Mouse (Mus musculus): ENCODE measurements around the gene 2810004N23Rik. TPM values are rescaled to one million over a fixed set of nuclear protein-coding genes. Genes with fewer than 3 reads are reported as not detected.

Gene 2810004N23Rik
- 10 to 100 TPM; 47.3 to 56.0 (median 50.9) TPM for total RNA-seq (2022)

DNA sequence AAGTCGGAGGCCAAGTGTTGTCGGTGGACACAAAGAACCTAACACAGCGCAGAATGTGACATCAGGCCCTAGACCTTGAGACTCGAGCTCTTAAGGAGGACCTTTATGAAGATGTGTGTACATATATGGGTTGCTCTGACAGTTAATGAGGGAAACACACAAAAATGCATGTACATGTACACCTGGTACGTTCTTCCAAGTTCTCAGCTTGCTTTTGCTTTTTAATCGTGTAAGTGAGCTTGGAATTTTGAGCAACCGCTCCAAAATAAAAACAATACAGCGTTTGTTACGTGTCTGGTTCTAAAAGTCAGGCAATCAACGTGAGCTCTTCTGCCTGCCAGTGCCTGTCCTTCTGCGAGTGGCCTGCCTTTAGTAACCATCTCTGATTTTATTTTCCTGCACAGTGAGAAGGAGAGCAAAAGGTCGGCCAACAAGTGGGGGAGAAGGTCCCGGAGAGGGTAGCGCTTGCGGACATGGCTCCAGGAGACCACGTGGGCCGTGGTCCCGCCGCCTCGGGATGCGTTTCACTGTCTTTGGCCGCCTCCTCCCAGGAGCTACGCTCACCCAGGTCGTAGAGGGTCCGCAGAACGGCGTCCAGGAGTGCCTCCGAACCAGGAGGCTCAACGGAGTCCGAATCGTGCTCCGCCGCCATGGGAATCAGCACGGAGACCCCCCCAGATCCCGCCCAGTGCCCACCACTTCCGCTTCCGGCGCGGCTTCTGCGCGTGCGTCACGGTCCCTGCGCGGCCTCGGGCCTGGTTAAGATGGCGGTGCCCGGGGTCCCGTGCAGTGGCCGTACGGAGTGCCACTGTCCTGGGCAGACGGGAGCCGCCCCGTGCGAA is at the start of gene 2810004N23Rik, which contains the start of gene Gnpat:
Gene 2810004N23Rik, minus strand, starts transcription at position 800 of the 842 bp plus-strand sequence.
Gene Gnpat, plus strand, starts transcription at position 713 of the 842 bp plus-strand sequence.
- DNase-seq (ENCODE audit: low spot score), result peak; percentile 93

DNA sequence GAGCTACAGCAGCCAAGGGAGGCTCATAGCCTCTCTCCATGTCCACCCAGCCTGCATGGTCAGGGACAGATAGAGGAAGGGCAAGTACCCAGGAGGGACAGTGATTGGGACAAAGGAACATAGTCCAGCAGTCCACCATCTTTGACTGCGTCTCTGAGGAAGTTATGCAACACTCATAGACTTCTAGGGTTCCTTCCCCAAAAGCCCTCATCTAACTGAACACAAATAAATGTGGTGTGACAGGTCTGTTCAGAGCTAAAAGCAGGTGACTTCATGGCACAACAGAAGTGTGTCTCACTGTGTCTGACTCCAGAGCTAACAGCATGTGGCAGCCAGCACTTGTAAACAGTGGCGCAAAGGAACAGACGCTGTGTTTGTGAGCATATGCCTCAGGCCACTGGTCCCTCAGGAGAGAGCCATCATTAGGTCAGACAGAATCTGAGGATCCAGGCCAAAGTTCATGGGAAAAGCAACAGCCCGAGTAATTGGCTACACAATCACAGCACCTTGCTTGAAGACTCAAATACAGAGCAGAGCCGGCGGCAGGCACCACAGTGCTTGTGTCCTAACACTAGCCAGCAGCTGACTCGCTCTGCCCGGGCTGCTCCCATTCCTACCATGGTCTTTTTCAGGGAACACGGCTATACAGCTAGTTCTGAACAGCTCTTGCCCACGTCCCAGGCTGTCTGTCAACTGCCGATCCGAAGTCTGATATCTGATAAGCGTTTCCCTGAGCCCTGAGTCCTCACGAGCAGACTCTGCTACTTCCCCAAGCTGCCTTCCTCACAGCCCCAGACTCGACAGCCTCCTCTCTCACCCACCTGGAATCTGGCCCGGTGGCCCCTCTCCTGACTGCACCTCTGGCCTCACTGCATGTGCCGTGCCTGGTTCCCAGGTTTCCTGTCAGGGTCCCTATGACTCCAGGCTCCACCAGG is 49.3 kb upstream of the 2810004N23Rik start:
- no peak for DNase-seq (ENCODE audit: low spot score)

DNA sequence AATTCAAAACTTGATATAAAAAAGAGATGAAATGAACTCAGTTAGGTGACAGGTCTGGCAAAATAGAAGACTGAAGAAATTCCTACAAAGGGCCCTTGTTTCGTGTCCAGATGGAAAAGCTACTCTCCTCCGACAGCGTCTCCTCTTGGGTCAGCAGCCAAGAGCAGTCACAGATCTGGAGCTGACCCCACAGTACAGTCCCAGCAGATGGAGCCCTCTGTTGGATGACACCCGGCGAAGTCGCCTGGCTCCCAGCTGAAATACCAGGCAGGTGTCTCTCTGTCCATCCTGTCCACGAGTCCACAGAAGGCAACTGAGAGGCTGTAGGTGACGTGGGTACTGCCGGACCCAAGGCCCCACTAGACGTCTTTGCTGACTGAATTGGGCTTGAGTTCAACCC is 47.4 kb upstream of the 2810004N23Rik start:
- peak; percentile 31 for DNase-seq (ENCODE audit: low spot score)

DNA sequence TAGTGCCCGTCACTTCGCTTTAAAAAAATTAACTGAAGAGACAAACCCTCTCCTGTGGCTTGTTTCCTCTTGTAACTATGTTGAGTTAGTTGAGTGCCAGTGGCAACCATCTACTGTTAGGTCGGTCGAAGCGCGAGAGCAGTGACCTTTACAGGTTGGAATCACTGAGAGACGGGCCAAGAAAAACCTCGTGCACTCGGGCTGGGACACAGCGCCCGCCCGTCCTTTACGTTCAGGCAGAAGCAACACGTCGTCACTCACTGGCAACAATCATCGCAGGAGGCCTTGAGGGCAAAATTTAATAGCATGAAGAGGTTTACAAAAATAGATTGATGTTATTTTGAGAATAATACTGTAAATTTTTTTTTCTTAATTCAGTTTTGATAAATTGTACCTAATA is 47.0 kb upstream of the 2810004N23Rik start:
- DNase-seq (ENCODE audit: low spot score), result peak; percentile 63

DNA sequence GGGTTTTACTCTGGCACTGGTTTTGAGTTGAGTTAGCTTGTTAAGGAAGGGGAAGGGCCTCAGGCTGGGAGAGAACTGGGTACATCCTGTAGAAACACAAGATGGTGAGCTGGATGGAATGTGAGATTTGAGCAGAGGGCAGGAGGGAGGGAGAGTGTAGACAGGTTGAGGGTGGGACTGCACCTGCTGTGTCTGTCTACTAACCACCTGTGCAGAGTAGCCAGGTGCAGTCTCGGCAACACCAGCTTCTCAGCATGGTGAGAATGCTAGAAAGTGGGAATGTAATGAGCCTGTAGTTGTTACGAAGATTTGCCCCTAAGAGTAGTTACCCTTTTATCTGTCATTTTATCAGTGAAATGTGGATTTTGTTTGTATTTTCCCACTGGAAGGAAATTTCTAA is 42.6 kb upstream of the 2810004N23Rik start:
- DNase-seq (ENCODE audit: low spot score), result no peak

DNA sequence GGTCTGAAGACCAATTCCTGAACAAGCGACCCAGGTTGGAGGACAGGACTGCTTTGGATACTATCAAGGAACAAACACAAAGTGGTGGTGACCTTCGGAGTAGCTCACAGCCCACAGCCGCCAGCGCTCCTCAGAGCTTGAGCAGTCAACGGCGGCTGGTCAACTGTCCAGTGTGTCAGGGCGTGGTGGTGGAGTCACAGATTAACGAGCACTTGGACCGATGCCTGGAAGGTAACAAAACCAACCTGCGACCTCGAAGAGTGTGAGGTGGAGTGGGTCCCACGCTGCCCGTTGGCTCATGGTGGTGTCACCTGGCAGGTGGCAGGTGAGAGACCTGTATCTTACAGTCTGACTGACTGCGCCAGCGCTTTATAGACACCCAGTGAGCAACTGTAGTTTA is 40.3 kb upstream of the 2810004N23Rik start:
- DNase-seq (ENCODE audit: low spot score), result no peak

DNA sequence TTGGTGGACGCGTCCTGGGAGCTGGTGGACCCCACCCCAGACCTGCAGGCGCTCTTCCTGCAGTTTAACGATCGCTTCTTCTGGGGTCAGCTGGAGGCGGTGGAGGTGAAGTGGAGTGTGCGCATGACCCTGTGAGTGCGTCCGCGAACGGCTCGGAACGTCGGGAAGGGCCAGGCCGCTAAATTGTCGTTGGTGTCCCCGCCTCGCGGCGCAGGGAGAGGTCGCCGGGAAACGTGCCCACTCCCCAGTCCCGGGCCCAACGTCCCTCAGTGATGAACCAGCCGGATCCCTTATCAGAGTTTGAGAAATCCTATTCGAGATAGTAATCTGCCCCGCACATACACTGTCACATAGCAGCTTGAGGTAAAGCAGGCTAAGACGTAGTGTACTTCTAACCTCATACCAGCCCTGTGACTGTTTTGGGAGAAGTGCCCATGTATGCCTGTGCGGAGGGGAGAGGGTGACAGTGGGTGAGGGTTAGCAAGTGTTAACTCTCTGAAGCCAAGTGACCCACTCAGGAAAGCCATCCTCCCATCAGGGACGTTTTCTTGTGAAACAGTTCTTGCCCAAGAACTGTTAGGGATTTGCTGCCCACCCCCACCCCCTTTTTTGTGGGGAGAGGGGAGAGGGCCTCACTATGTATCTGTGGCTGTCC is 35.5 kb upstream of the 2810004N23Rik start:
- no peak for DNase-seq (ENCODE audit: low spot score)

DNA sequence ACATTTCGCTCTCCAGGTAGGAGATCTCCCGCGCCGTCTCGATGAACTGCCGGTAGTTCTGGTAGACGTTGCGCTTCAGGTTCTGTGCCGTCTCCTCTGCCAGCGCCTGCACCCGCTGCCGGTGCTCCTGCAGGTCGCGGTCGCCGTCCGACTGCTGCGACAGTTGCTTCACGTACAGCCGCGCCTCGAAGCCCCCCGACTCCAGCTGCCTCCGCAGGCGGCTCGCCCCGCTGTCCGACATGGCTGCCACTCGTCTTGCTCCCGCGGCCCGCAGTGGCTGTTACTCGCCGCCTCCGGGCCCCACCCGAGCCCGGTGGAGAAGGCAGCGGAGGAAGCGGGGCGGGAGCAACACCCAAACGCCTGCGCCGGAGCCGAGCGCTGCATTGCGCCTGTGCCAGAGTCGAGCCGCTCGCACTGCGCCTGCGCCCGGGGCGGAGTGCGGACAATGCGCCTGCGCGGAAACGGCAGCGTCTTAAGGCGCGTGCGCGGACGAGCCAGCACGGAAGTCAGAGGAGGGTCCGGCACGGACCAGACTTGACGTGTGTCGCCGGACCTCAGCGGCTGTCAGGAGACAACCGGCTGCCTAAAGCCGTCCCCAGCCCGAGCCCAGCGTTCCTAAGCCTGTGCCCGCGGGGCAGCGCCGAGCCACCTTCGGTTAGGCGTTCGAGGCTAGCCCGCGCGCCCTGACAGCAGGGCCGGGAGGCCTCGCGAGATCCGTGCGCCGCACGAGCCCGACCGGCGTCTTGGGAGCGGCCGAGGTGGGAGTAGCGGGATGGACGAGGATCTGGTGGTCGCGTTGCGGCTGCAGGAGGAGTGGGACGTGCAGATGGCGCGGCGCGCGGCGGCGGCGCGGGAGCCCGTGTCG is 34.7 kb upstream of the 2810004N23Rik start, which contains the start of the genes Exoc8 and Sprtn:
Gene Exoc8, minus strand, starts transcription at position 320 of the 865 bp plus-strand sequence.
Gene Sprtn, plus strand, starts transcription at position 501 of the 865 bp plus-strand sequence.
- DNase-seq (ENCODE audit: low spot score), result peak; percentile 96

DNA sequence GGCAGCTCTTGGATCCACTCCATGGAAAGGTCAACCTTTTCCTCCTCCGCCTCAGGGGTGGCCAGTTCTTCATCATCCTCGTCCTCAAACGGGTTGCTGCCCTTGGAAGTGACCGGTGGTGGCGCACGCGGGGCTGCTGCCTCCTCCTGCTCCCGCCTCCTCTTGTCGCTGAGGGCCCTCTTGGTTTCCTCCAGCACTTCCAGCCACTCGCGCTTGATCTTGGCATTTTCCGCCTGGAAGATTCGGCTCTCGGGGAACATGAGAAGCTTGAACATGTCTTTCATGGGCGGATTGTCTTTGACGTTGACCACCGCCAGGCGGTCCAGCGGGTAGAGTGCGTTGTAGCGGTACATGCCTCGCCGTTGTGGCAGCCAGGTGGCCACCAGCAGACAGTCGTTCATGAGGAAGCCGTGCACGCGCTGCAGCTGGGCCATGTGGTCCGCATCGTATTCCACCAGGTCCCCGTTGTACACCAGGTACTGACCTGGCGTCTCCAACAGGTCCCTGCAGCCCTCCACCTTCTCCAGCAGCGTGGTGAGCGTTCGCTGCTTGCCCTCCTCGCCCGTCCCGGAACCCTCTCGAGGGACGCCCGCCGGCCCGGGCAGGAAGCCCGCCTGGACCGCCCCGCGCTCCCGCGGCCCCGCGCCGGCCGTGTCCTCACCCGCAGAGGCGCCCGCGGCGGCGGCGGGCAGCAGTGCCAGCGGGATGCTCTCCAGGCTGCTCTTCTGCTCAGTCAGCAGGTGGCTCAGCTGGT is 33.9 kb upstream of the 2810004N23Rik start:
- DNase-seq (ENCODE audit: low spot score), result peak; percentile 74

DNA sequence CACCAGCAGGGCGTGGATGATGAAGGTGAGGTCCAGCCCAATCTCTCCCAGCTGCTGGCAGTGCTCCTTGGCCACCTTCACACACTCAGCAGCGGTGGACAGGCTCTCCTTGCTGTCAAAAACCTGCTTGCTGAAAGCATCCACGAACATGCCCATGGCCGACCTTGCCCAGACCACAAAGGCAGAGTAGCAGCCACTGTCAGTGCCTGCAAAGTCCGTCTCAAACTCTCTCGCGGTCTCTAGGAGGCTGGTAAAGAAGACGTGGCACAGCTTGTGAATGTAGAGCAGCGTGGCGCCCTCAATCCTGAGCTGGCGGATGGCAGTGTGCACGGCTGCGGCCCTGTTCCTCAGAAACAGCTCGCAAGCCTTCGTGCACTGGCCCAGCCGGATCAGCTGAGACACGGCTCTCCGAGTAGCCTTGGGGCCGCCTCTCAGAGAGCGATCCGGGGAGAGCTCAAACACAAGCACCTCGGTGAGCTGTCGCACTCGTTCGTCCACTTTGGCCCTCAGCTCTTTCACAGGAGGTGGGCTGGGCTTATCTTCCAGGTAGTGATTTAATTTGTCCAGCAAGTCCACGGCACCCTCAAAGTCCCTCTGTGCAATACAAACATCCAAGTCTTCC is 33.2 kb upstream of the 2810004N23Rik start:
- DNase-seq (ENCODE audit: low spot score), result no peak

DNA sequence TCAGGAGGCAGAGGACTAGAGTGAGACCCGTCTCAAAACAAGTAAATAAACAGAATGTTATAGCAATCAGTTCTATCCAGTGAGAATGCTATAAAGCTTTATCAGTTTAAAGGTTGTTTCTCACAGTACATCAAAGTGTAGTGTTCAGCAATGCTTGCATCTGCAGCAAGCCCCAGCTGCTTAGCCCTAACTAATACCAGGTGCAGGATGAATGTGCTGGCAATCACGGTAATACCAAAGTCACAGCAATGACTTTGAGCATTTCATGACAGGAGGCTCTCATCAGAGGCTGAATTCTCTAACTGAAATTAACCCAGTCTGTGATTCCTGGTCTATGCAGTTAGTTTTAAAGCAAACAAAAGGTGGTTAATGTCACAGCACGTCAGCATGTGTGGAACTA is 29.7 kb upstream of the 2810004N23Rik start:
- DNase-seq (ENCODE audit: low spot score), result no peak

DNA sequence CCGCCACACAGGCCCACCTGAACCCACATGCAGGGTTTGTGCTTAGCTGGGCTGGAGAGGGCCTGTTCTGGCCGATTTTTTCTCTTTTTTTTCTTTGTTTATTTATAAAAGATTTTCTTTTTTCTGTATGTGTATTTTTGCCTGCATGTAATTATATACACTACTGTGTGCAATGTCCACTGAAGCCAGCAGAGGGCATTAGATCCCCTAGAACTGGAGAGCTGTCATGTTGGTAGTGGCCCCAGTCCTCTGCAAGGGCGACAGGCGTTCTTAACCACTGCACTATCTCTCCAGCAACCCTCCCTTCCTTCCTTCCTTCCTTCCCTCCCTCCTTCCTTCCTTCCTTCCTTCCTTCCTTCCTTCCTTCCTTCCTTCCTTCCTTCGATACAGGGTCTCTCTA is 25.5 kb upstream of the 2810004N23Rik start:
- DNase-seq (ENCODE audit: low spot score), result no peak

DNA sequence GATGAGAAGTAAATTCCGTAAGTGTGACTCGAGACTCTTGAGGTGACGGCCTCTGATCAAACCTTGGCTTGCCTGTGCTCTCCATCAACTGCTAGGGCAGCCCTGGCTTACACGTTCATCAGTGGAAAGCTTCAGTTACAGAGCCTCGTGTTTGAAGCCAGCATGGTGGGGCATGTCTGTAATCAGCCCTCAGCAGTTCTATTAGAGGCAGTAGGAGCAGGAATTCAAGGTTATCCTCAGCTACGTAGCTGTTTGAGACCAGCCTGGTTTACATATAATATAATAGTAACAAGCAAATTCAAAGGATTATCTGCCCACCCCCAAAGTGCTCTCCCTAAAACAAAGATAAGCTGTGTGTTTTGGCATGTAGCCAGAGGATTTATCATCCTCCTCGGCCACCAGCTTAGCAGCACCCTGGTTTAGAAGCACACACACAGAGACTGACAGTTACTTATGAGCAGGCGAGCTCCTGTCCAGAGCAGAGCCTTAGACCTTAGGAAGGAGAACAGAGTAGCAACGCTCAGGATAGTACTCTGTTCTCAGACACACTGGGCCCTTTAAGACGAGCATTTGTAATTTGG is 16.1 kb upstream of the 2810004N23Rik start:
- no peak for DNase-seq (ENCODE audit: low spot score)

DNA sequence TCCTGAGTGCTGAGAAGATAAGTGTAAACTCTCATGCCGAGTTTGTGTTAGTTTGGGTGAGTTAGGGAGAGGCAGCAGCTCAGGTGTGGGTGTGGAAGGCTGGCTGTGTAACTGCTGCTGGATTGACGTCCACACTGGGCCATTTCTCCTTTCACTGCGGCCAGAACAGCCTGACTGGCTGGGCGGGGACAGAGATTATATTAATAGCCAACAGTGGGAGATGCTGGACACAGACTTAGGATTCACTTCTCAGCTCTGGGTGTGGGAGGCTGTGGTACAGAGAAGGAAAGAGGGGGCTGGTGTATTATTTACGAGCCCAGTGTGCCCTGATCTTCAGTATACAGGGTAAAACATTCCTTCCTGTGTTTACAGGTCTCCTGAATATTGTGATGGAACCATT is 15.2 kb upstream of the 2810004N23Rik start:
- no peak for DNase-seq (ENCODE audit: low spot score)

DNA sequence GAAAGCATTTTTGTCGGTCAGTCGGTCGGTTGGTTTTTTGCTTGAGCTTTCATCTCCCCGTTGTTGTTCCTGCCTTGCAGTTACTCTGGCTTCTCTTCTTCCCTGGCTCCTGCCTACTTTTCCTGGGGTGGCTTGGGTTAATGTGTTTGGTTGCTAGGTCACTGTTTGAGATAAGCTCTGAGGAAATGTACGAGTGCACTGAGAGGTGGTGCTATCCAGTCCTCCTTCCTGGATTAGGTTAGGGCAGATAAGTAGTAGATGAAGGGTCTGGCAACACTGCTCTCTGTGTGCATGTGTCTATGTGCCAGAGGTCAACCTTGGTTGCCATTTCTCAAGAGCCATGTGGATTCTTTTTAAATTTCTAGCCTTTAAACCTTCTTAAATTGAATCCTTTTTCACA is 9.8 kb upstream of the 2810004N23Rik start:
- DNase-seq (ENCODE audit: low spot score), result no peak

DNA sequence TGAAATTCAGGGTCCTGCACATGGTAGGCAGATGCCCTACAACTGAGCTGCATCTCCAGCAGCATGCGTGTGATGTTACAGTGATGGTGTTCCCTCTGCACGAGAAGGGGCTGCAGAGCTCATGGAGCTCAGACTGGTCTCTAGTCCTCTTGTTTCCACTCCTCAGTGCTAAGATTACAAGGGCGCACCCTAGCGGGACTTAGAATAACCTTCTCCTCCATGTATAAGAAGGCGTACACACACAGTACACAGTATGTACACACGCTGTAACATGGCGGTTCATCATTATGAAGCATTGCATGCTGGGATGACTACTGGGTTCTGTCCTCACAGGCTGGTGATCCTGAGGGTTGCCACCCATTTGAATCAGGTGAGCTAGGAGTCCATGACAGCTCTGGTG is 9.2 kb upstream of the 2810004N23Rik start:
- DNase-seq (ENCODE audit: low spot score), result no peak

DNA sequence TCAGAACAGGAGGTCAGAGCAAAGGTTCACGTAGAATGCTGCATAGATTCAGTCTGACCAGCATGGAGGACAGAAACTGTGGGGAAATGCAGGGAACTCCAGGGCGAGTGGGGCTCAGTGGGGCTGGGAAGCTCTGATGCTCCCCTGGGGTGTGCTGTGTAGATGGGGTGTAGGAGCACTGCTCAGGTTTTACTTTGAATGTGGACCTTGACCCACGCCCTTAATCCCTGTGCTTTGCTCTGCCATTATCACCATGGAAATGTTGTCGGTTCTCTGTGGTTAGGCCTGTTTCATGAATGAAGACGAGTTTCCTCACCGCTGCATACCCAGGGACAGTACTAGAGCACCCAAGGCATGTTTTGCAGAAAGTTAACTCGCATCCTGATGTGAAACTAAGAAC is 8.6 kb upstream of the 2810004N23Rik start:
- no peak for DNase-seq (ENCODE audit: low spot score)

DNA sequence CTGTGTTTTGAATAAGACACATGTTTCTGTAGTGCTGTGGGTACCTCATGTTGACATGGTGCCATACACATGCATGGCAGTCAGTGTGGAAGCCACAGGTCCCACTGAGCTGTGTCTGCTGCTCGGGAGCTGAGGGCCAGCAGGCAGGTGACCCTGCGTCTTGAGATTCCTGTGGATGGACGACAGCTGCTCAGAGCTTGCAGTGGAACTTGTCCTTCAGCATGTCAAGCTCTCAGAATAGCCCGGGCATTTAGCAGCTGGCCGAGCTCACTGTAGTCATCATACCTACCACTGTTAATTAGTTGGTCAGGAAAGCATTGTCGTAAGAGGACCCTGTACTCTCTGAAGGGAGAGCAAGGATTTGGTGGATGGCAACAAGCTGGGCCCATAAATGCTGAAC is 6.8 kb upstream of the 2810004N23Rik start:
- DNase-seq (ENCODE audit: low spot score), result no peak

DNA sequence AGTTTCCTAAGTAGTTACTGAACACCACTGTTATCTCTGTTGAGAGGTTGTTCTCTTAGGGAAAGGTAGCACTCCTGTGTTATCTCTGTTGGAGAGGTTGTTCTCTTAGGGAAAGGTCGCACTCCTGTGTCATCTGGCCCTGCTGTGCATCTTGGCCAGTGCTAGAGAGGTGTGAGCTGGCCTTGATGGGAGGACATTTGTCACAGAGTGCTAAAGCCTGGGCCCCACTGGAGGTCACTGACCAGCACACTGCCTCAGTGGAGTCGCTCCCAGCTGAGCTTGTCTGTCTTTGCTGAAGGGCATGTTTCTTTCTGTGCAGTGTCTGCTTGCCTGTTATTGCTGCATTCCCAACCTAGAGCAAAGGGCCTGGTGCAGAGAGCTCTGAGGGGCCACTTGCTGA is 4.2 kb upstream of the 2810004N23Rik start:
- no peak for DNase-seq (ENCODE audit: low spot score)

Measured in heart, adult 8-10 months (tissue).